Mouse (Mus musculus): ENCODE measurements around the gene Nutf2-ps1. TPM values are rescaled to one million over a fixed set of nuclear protein-coding genes. Genes with fewer than 3 reads are reported as not detected.

The Nutf2-ps1 gene
- total and polyA plus RNA-seq, 3 experiments, result 50.8 to 509 (median 220) TPM

- in situ Hi-C loops (cut with MboI; ENCODE audit: low pct_ligation_motif_present, low pct_unique_long_range_greater_than_20kb, low sequenced_read_pairs) (no loop called here), dilution Hi-C loops (cut with MboI; ENCODE audit: extremely low pct_ligation_motif_present, extremely low pct_unique_long_range_greater_than_20kb, low sequenced_read_pairs) (no loop called here)
- Histone ChIP-seq H3K79me2 (replicated peaks; ENCODE audit: control insufficient read depth, extremely low read depth, insufficient read depth, poor library complexity, severe bottlenecking) (no peaks in the 10 kb centered on the region), H3K4me1 (ENCODE audit: control insufficient read depth in 1 of 2, insufficient read depth in 2 of 2) (peaks cover 14 to 39% of the 10 kb centered on the region in 2 experiments), H3K4me2 (ENCODE audit: insufficient read depth, low read depth, poor library complexity, severe bottlenecking) (no peak overlapping the region), H3K27ac (ENCODE audit: insufficient read depth, low read depth) (no peak overlapping the region), H3K9me3 (replicated peaks; ENCODE audit: low read length) (no peaks in the 10 kb centered on the region), H3K9ac (ENCODE audit: insufficient read depth, low read depth) (no peak overlapping the region), H3K4me3 (replicated peaks in 1 of 3; ENCODE audit: low read depth in 2 of 3, low read length in 2 of 3, poor library complexity in 1 of 3) (no peak overlapping the region), H3K27me3 (replicated peaks) (no peaks in the 10 kb centered on the region), H3K36me3 (replicated peaks in 1 of 2; ENCODE audit: control insufficient read depth in 1 of 2, insufficient read depth in 1 of 2, low read length in 1 of 2) (peaks cover 43 to 47% of the 10 kb centered on the region in 2 experiments)
- TF ChIP-seq USF2 (conservative IDR thresholded peaks at IDR 0.05; ENCODE audit: low read depth, low read length) (no peak), KAT2A (IDR thresholded peaks at IDR 0.05; ENCODE audit: insufficient replicate concordance, low read length) (no peak), PAX5 (IDR thresholded peaks at IDR 0.05; ENCODE audit: low read length) (no peak), CHD2 (IDR thresholded peaks at IDR 0.05; ENCODE audit: low read length) (no peak), MXI1 (IDR thresholded peaks at IDR 0.05; ENCODE audit: low read depth, low read length) (no peak), SIN3A (IDR thresholded peaks at IDR 0.05; ENCODE audit: low read length) (no peak), IRF4 (IDR thresholded peaks at IDR 0.05; ENCODE audit: low read depth, low read length) (no peak), ZNF384 (IDR thresholded peaks at IDR 0.05; ENCODE audit: low read depth, low read length) (no peak), BHLHE40 (IDR thresholded peaks at IDR 0.05; ENCODE audit: low read depth, low read length) (no peak), MAZ (IDR thresholded peaks at IDR 0.05; ENCODE audit: low read depth, low read length) (no peak), NELFE (IDR thresholded peaks at IDR 0.05; ENCODE audit: low read depth, low read length) (no peak), CHD1 (IDR thresholded peaks at IDR 0.05; ENCODE audit: low read depth, low read length) (no peak), TCF12 (IDR thresholded peaks at IDR 0.05; ENCODE audit: low read depth, low read length) (no peak), EP300 (IDR thresholded peaks at IDR 0.05; ENCODE audit: low read length) (no peak), ELF1 (IDR thresholded peaks at IDR 0.05; ENCODE audit: low read depth, low read length) (no peak), POLR2A (IDR thresholded peaks at IDR 0.05; ENCODE audit: low read depth, low read length) (no peak), UBTF (IDR thresholded peaks at IDR 0.05; ENCODE audit: low read depth, low read length) (no peak), MYC (IDR thresholded peaks at IDR 0.05; ENCODE audit: low read depth, low read length) (no peak), HCFC1 (IDR thresholded peaks at IDR 0.05; ENCODE audit: low read depth, low read length) (no peak)
- DNase-seq (ENCODE audit: extremely low read depth), result no peak
Observed at GRCm38 (mm10) chr19:53543602-53544001, 45.3 kb downstream of the Nutf2-ps1 start.

GRCm38 (mm10) chr19:53539296-53539695, 49.6 kb downstream of the Nutf2-ps1 start:
- peaks cover 37 to 64% of the 10 kb centered on the region in 2 experiments for H3K4me1 ChIP-seq (ENCODE audit: control insufficient read depth in 1 of 2, insufficient read depth in 2 of 2)
- peaks cover 7% of the 10 kb centered on the region; the same call in 1 of the 2 replicates for H3K79me2 ChIP-seq (replicated peaks; ENCODE audit: control insufficient read depth, extremely low read depth, insufficient read depth, poor library complexity, severe bottlenecking)
- H3K4me2 ChIP-seq (ENCODE audit: insufficient read depth, low read depth, poor library complexity, severe bottlenecking), result no peak overlapping the region
- in situ Hi-C loops (cut with MboI; ENCODE audit: low pct_ligation_motif_present, low pct_unique_long_range_greater_than_20kb, low sequenced_read_pairs) (loop anchor here (10.0 kb wide), 1 partner anchor 114 kb away; no protein-coding TSS in a partner anchor), dilution Hi-C loops (cut with MboI; ENCODE audit: extremely low pct_ligation_motif_present, extremely low pct_unique_long_range_greater_than_20kb, low sequenced_read_pairs) (no loop called here)
- peaks cover 72 to 83% of the 10 kb centered on the region in 2 experiments for H3K36me3 ChIP-seq (replicated peaks in 1 of 2; ENCODE audit: control insufficient read depth in 1 of 2, insufficient read depth in 1 of 2, low read length in 1 of 2)
- H3K4me3 ChIP-seq (replicated peaks in 1 of 3; ENCODE audit: low read depth in 2 of 3, low read length in 2 of 3, poor library complexity in 1 of 3), result no peak overlapping the region
- no peak overlapping the region for H3K9ac ChIP-seq (ENCODE audit: insufficient read depth, low read depth)
- H3K27me3 ChIP-seq (replicated peaks), result no peaks in the 10 kb centered on the region
- no peaks in the 10 kb centered on the region for H3K9me3 ChIP-seq (replicated peaks; ENCODE audit: low read length)
- H3K27ac ChIP-seq (ENCODE audit: insufficient read depth, low read depth), result no peak overlapping the region
- TF ChIP-seq BHLHE40 (IDR thresholded peaks at IDR 0.05; ENCODE audit: low read depth, low read length), result no peak
- no peak for TF ChIP-seq CHD2 (IDR thresholded peaks at IDR 0.05; ENCODE audit: low read length)
- no peak for TF ChIP-seq USF2 (conservative IDR thresholded peaks at IDR 0.05; ENCODE audit: low read depth, low read length)
- no peak for TF ChIP-seq TCF12 (IDR thresholded peaks at IDR 0.05; ENCODE audit: low read depth, low read length)
- TF ChIP-seq POLR2A (IDR thresholded peaks at IDR 0.05; ENCODE audit: low read depth, low read length), result no peak
- no peak for TF ChIP-seq MYC (IDR thresholded peaks at IDR 0.05; ENCODE audit: low read depth, low read length)
- TF ChIP-seq NRF1 (IDR thresholded peaks at IDR 0.05; ENCODE audit: low read depth, low read length), result no peak
- no peak for TF ChIP-seq USF1 (IDR thresholded peaks at IDR 0.05; ENCODE audit: low read depth, low read length)
- TF ChIP-seq ETS1 (conservative IDR thresholded peaks at IDR 0.05; ENCODE audit: low read depth, low read length), result no peak
- no peak for TF ChIP-seq MEF2A (IDR thresholded peaks at IDR 0.05; ENCODE audit: borderline replicate concordance, low read depth, low read length)
- TF ChIP-seq TBP (conservative IDR thresholded peaks at IDR 0.05; ENCODE audit: low read depth, low read length), result no peak
- TF ChIP-seq ZMIZ1 (IDR thresholded peaks at IDR 0.05; ENCODE audit: low read depth, low read length), result no peak
- TF ChIP-seq JUND (conservative IDR thresholded peaks at IDR 0.05; ENCODE audit: low read depth, low read length), result no peak
- no peak for TF ChIP-seq ZC3H11A (IDR thresholded peaks at IDR 0.05; ENCODE audit: low read depth, low read length)
- no peak for TF ChIP-seq EP300 (IDR thresholded peaks at IDR 0.05; ENCODE audit: low read length)
- TF ChIP-seq IRF4 (IDR thresholded peaks at IDR 0.05; ENCODE audit: low read depth, low read length), result no peak
- no peak for TF ChIP-seq POLR2AphosphoS2 (IDR thresholded peaks at IDR 0.05; ENCODE audit: low read depth, low read length)
- no peak for TF ChIP-seq ZKSCAN1 (IDR thresholded peaks at IDR 0.05; ENCODE audit: borderline replicate concordance, low read depth, low read length)
- no peak for TF ChIP-seq E2F4 (IDR thresholded peaks at IDR 0.05; ENCODE audit: insufficient replicate concordance, low read depth, low read length)
- no peak for TF ChIP-seq CHD1 (IDR thresholded peaks at IDR 0.05; ENCODE audit: low read depth, low read length)
- DNase-seq (ENCODE audit: extremely low read depth), result no peak
